ENCODE assay signal across 8 mouse cellular contexts in genomic region chr7:80260625-80261371, GRCm38 (mm10). TPM values are rescaled to one million over a fixed set of nuclear protein-coding genes. Genes with fewer than 3 reads are reported as not detected.
DNase-seq lines count a peak whose midpoint lies in the region; ATAC-seq lines count a peak whose summit lies in the region.

Gene Ngrn, plus strand, starts transcription at chr7:80261215.

- H3K4me1 ChIP-seq in hindbrain, embryonic 12.5 days = peaks cover 13% of the 10 kb centered on the region

- H3K9ac ChIP-seq in hindbrain, embryonic 12.5 days = peak within 1 kb of the TSS; percentile 78

- peaks cover 33% of the 10 kb centered on the region for H3K27me3 ChIP-seq in hindbrain, embryonic 12.5 days

- H3K4me2 ChIP-seq in hindbrain, embryonic 12.5 days (replicated peaks) = peak within 1 kb of the TSS; percentile 87

- peaks cover 20% of the 10 kb centered on the region for H3K36me3 ChIP-seq in hindbrain, embryonic 12.5 days

- H3K27ac ChIP-seq in hindbrain, embryonic 12.5 days = peak within 1 kb of the TSS; percentile 78

- 24% methylated on average over 40 of the region's 40 CpGs for WGBS in hindbrain, embryonic 12.5 days

- peak; percentile 93 for DNase-seq in R1 (ENCODE audit: low read depth, low spot score)
- peak; percentile 88 to 90 for DNase-seq in cerebellum, postnatal 14 days
- DNase-seq in frontal cortex, postnatal 14 days (ENCODE audit: low spot score in 2 of 2) = peak; percentile 62 to 71
- peak; percentile 73 to 87 for DNase-seq in layer of hippocampus, postnatal 14 days (ENCODE audit: low spot score in 2 of 2)
- peak; percentile 95 for DNase-seq in lung, postnatal 10 days
- DNase-seq in ovary, postnatal 14 days (ENCODE audit: low spot score) = peak; percentile 76
- DNase-seq in thymus, postnatal 14 days = peak; percentile 86

- peak within 1 kb of the TSS; percentile 89 for H3K4me3 ChIP-seq in hindbrain, embryonic 12.5 days

- peak; percentile 88 for ATAC-seq in hindbrain, embryonic 12.5 days (ENCODE audit: low FRiP score)

- no peaks in the 10 kb centered on the region for H3K9me3 ChIP-seq in hindbrain, embryonic 12.5 days (replicated peaks)

RNA-seq across cellular contexts. Expression of gene Ngrn, which starts in this region (rescaled TPM):
- polyA plus RNA-seq in hindbrain, embryonic 12.5 days (2016; fragmentation: Nextera tagmentation; extraction: Ambion mirVana) = 55.0 and 55.1 TPM in 2 replicates
- total RNA-seq in layer of hippocampus, postnatal 14 days (2021) = 10 to 100 TPM; 38.9 to 39.3 TPM

Comparison
In these comparisons a context has a peak if more than half of its experiments do, and no peak if none do; other contexts are left out.
1. Peak in every context shown above with its lines: DNase-seq, ATAC-seq, H3K4me3 ChIP-seq and H3K27ac ChIP-seq.